Mouse (Mus musculus) megakaryocyte progenitor cell, adult 5-6 weeks (primary cell): ENCODE data around the gene Gabrr1. TPM values are rescaled to one million over a fixed set of nuclear protein-coding genes. Genes with fewer than 3 reads are reported as not detected.

Source experiments
- ATAC-seq: replicated peaks from 2 replicates; pipeline ENCODE4 v1.8.0; 2016; ENCODE audit warnings: mild to moderate bottlenecking, moderate TSS enrichment, inconsistent platforms; ENCODE audit not compliant: poor library complexity
- total RNA-seq, 2 experiments: library from RNA; stranded (forward) in 1 of 2; stranded (reverse) in 1 of 2; fragments of 157-497, 149-512 nt in 1 of 2; fragments of 200-1000 nt in 1 of 2; gene quantifications; 2 replicates each; pipeline versions ENCODE4 v1.2.3 to v1.2.4; 2015 to 2017

Gabrr1 gene
- total RNA-seq, 2 experiments from 2014 or later = not detected

- no peak for ATAC-seq
Measured at GRCm38 (mm10) chr4:33207551-33207950, 75.2 kb downstream of the Gabrr1 start.

DNA sequence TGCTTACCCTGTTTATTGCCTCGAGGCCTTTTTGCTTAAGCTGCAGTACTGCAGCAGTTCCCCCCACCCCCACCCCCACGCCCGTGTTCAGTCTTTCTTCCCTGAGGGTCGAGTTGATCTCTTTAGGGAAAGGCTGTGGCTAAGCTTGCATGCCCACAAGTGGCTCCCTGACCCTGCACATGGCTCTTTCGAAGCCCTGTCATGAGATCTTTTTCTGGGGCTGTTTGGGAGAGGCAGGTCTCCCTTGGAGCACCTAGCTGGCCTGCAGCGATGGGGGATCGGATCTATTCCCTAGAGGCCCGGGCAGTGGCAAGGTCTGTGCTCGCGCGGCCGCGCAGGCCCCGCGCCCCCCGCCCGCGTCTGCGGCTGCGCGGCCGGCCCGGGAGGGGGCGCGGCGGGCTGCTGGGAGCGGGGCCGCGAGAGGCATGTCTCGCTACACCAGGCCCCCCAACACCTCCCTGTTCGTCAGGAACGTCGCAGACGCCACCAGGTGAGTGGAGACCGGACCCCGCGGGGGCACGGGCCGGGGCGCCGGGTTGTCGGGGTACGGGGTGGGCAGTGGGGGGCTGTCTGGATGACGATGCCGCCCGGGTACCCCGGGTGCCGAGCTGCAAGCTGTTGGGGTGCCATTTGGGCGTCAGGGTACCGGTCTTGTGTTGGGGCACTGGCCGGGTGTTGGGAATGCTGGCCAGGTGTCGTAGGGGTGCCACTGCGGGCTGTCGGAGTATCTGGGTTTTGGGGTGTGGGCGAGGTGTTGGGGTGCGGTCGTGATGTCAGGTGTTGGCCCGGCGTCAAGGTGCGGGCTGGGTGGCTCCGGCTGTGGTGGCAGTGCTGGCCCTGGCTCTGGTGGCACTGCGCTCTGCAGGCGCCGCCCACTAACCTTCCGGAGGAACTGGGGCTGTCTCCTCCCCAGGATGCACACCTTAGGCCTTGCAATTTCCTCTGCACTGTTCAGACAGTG, 76.8 kb downstream of the Gabrr1 start, which contains the start of gene Srsf12:
Gene Srsf12 (plus strand): TSS at position 111 of the 961 bp plus-strand sequence.
- peak; percentile 72 for ATAC-seq

Other genes with a start within 250 kb of the Gabrr1 start
- 0.59 and 0.76 TPM in 2 replicates for gene Ankrd6, start 181.7 kb upstream of the Gabrr1 start, total RNA-seq (2015)
- 0.92 and 0.95 TPM in 2 replicates for gene Ankrd6, start 181.7 kb upstream of the Gabrr1 start, total RNA-seq (2017)
- not detected in 2 replicates for gene Rragd, start 149.5 kb upstream of the Gabrr1 start, total RNA-seq (2015)
- 0.10 TPM in 1 of 2 replicates, not detected in the other for gene Rragd, start 149.5 kb upstream of the Gabrr1 start, total RNA-seq (2017)
- 52.8 and 54.9 TPM in 2 replicates for gene Ube2j1, start 101.1 kb upstream of the Gabrr1 start, total RNA-seq (2015)
- 48.5 and 48.9 TPM in 2 replicates for gene Ube2j1, start 101.1 kb upstream of the Gabrr1 start, total RNA-seq (2017)
- gene Gabrr2, start 69.5 kb upstream of the Gabrr1 start, total RNA-seq (2015) = 0.17 and 0.20 TPM in 2 replicates
- gene Gabrr2, start 69.5 kb upstream of the Gabrr1 start, total RNA-seq (2017) = not detected in 2 replicates
- gene Pm20d2, start 57.2 kb downstream of the Gabrr1 start, total RNA-seq (2015) = 0.24 and 0.47 TPM in 2 replicates
- gene Pm20d2, start 57.2 kb downstream of the Gabrr1 start, total RNA-seq (2017) = 0.37 TPM in 1 of 2 replicates, not detected in the other
- not detected in 2 replicates for gene Srsf12, start 76.5 kb downstream of the Gabrr1 start, total RNA-seq (2015)
- gene Srsf12, start 76.5 kb downstream of the Gabrr1 start, total RNA-seq (2017) = not detected in 2 replicates
- 155 and 182 TPM in 2 replicates for gene Pnrc1, start 157.6 kb downstream of the Gabrr1 start, total RNA-seq (2015)
- gene Pnrc1, start 157.6 kb downstream of the Gabrr1 start, total RNA-seq (2017) = 91.2 and 96.2 TPM in 2 replicates
- 26.5 and 30.9 TPM in 2 replicates for gene Rngtt, start 177.8 kb downstream of the Gabrr1 start, total RNA-seq (2015)
- gene Rngtt, start 177.8 kb downstream of the Gabrr1 start, total RNA-seq (2017) = 30.6 and 45.3 TPM in 2 replicates